Mouse (Mus musculus) hindbrain, embryonic 15.5 days (tissue): Measurements from ENCODE around the gene Pdcd1. TPM values are rescaled to one million over a fixed set of nuclear protein-coding genes. Genes with fewer than 3 reads are reported as not detected.
"Not testable (repeated sequence)": the region's sequence is repeated elsewhere in the genome, so short reads cannot be mapped to it uniquely, and the experiment has no call there.

ENCODE experiments used
- ATAC-seq: fragments of 200-750 bp; cut with Nextera tagmentation; 2 replicates; pipeline ENCODE4 v1.8.0; 2017; ENCODE audit warnings: low read depth, moderate number of reproducible peaks, moderate TSS enrichment; ENCODE audit not compliant: low FRiP score
- H3K27ac ChIP-seq: fragments of 300-500 bp; sonication (generic); replicated peaks from 2 replicates; pipeline ENCODE4 v1.5.1; 2015; ENCODE audit warnings: mild to moderate bottlenecking, inconsistent platforms
- H3K27me3 ChIP-seq: fragments of 300-500 bp; sonication (generic); 2 replicates; pipeline ENCODE4 v1.6.1; 2015; ENCODE audit warnings: control low read depth, inconsistent platforms
- H3K36me3 ChIP-seq: fragments of 300-500 bp; sonication (generic); 2 replicates; pipeline ENCODE4 v1.6.1; 2015; ENCODE audit warnings: control low read depth, inconsistent platforms
- H3K4me1 ChIP-seq: fragments of 300-500 bp; sonication (generic); replicated peaks from 2 replicates; pipeline ENCODE4 v1.6.1; 2015; ENCODE audit warnings: control low read depth, inconsistent platforms
- H3K4me2 ChIP-seq: fragments of 300-500 bp; sonication (generic); 2 replicates; pipeline ENCODE4 v1.6.1; 2015; ENCODE audit warnings: moderate library complexity, mild to moderate bottlenecking, inconsistent platforms
- H3K4me3 ChIP-seq: fragments of 300-500 bp; sonication (generic); 2 replicates; pipeline ENCODE4 v1.5.1; 2015; ENCODE audit warnings: mild to moderate bottlenecking, inconsistent platforms
- H3K9ac ChIP-seq: fragments of 300-500 bp; sonication (generic); 2 replicates; pipeline ENCODE4 v1.6.1; 2015; ENCODE audit warnings: inconsistent platforms
- H3K9me3 ChIP-seq: fragments of 300-500 bp; sonication (generic); 2 replicates; pipeline ENCODE4 v1.6.1; 2016; ENCODE audit warnings: control low read depth, inconsistent platforms
- WGBS: fragments of 180-500 bp; shearing (Covaris S2); methylation state at CpG from one replicate; pipeline ENCODE4 v1.1.7; 2015; 5-methylcytosine and 5-hydroxymethylcytosine counted together
- polyA plus RNA-seq: library from polyadenylated mRNA; unstranded; fragments of >200 nt; fragmentation: Nextera tagmentation; extraction: Ambion mirVana; gene quantifications from 2 replicates; pipeline ENCODE4 v1.2.1, GENCODE M21; 2015

Gene Pdcd1
- 0.10 TPM in 1 of 2 replicates, not detected in the other for polyA plus RNA-seq

DNA sequence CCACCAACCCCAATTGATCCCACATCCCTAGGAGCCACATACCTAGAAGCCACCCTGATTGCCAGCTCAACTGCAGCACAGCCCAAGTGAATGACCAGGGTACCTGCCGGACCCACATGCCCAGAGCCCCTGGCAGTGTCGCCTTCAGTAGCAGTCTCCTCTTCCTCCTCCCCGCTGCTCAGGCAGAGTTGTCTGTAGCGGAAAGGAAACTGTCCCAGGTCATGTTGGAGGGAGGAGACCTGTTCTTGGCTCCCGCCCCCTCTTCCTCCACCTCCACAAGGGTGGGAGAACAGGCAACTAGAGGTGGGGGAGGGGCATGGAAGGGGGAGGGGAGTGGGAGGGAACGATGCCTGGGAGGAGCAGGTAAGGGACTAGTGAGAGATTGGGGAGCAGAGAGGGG is at the start of gene Pdcd1:
Pdcd1 (minus strand) TSS at position 181 of the 400 bp plus-strand sequence.
- Histone ChIP-seq H3K4me1 (no peaks in the 10 kb centered on the region), H3K27ac (no peak within 1 kb of the TSS), H3K4me3 (no peak within 1 kb of the TSS), H3K27me3 (no peaks in the 10 kb centered on the region), H3K9me3 (no peaks in the 10 kb centered on the region), H3K9ac (no peak within 1 kb of the TSS), H3K36me3 (no peaks in the 10 kb centered on the region), H3K4me2 (no peak within 1 kb of the TSS)
- 74% methylated on average over 6 of the region's 6 CpGs for WGBS
- ATAC-seq: no peak

DNA sequence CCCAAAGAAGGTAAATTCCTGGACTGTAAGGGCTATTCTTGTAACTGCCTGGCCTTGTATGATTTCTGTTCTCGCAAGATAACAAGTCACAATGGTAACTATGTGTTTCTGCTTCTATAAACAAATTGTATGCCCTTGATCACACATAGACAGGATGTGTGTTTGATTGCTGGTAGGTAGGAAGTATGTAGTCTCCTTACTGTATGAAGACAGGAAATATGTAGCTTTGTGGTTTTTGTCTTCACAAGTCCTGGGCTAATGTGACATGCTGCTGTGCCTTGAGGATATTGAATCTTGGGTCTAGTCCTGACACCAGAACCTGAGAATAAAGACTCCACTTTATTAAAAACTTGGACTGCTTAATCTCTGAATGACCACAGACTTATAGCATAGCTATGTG is 39.4 kb upstream of the Pdcd1 start:
- Histone ChIP-seq H3K4me2 (no peak overlapping the region), H3K4me3 (no peak overlapping the region), H3K9me3 (no peaks in the 10 kb centered on the region), H3K27ac (no peak overlapping the region), H3K27me3 (no peaks in the 10 kb centered on the region), H3K36me3 (no peaks in the 10 kb centered on the region), H3K9ac (no peak overlapping the region), H3K4me1 (no peaks in the 10 kb centered on the region)
- no peak for ATAC-seq
- 95% methylated on average over 1 of the region's 1 CpGs for WGBS

DNA sequence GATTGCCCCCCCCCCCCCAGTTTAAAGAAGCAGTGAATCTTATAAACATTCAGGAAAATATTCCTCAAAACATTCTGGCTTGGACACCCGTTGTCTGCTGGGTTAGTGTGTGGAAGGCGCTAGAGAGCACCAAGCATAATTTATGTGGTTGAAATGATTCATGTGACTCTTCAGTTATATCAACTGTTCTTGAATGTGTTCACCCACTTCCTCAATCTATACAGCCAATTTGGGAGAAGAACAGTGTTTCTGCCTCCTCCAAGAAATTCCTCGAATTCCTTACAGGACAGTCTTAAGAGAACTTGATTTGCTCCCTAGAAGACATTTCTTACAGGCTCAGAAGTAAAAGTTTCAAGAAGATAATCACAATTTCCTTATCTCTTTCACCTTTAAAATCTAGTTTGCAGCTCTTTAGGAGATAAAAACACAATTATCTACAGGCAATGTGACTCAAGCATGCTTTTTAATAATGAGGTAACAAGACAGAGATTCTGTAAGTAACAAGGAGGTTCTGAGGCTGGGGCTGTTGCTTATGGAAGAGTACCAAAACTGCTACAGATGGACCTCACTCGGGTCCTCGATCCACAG is 34.1 kb upstream of the Pdcd1 start:
- 94% methylated on average over 5 of the region's 5 CpGs for WGBS

DNA sequence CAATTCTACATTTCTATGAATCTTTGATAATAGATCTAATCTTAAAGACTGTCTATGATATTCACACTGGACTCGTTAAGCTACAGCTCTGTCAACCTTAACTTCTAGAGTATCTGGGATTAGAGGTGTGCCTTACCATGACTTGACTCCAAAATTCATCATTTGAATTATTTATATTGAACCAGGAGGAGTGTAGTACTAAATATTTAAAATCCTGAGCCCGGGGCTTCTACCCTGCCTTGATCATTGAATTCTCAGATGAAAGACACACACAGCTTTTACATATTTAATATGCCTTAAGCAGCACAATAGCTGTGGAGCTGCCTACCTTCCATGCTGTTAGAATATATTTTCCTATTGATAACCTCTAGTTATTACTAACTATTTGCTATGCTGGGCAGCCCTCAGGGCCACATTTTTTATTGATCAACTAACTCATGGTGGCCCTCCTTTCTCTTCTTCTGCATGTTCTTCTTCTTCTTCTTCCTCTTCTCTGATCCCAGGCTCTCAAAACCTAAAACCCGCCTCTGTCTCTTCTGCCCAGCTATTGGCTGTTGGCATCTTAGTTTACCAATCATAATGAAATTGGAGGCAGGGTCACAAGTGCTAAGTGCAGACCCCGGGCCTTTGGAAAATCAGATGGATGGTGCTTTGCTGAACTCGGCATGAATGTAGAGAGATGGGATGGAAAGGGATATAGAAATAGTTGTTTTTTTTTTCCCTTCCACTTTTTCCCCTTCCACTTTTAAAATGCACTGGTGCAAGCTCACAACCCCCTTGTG is 33.2 kb upstream of the Pdcd1 start:
- H3K27me3 ChIP-seq: no peaks in the 10 kb centered on the region
- H3K4me1 ChIP-seq: no peaks in the 10 kb centered on the region
- no peaks in the 10 kb centered on the region for H3K36me3 ChIP-seq
- H3K4me2 ChIP-seq: no peak overlapping the region
- 82% methylated on average over 5 of the region's 5 CpGs for WGBS
- H3K9ac ChIP-seq: no peak overlapping the region
- H3K27ac ChIP-seq: no peak overlapping the region
- ATAC-seq: no peak
- no peaks in the 10 kb centered on the region for H3K9me3 ChIP-seq
- no peak overlapping the region for H3K4me3 ChIP-seq

More for the DNA sequence above, 34.1 kb upstream of the Pdcd1 start:
- no peak for ATAC-seq
- H3K9me3 ChIP-seq: no peaks in the 10 kb centered on the region
- no peaks in the 10 kb centered on the region for H3K27me3 ChIP-seq
- H3K27ac ChIP-seq: no peak overlapping the region
- H3K9ac ChIP-seq: no peak overlapping the region
- H3K36me3 ChIP-seq: no peaks in the 10 kb centered on the region
- no peak overlapping the region for H3K4me3 ChIP-seq
- H3K4me1 ChIP-seq: no peaks in the 10 kb centered on the region
- no peak overlapping the region for H3K4me2 ChIP-seq

DNA sequence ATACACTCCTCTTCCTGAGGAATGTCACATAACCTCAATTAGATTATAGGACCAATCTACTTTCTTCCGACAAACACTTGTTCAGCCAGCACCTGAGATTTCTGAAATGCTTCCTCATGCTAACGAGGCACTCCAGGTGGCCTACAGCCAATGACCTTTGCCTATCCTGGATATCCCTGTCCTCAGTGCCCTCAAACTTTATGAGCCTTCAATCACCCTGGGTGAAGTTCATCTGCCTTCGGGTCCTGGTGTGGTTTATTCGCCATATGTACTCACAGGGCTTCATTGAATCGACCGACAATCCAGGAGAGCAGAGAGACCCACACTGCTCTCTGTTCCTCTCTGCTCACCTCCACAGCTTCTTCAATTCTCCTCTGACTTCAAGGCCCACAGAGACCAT is 29.4 kb upstream of the Pdcd1 start:
- WGBS: 85% methylated on average over 6 of the region's 6 CpGs
- H3K4me2 ChIP-seq: no peak overlapping the region
- no peak overlapping the region for H3K9ac ChIP-seq
- H3K27ac ChIP-seq: no peak overlapping the region
- no peaks in the 10 kb centered on the region for H3K36me3 ChIP-seq
- no peaks in the 10 kb centered on the region for H3K9me3 ChIP-seq
- H3K4me1 ChIP-seq: no peaks in the 10 kb centered on the region
- H3K4me3 ChIP-seq: no peak overlapping the region
- ATAC-seq: no peak
- no peaks in the 10 kb centered on the region for H3K27me3 ChIP-seq

GRCm38 (mm10) chr1:94081191-94081590 is 28.8 kb upstream of the Pdcd1 start:
- H3K27me3 ChIP-seq: no peaks in the 10 kb centered on the region
- no peak for ATAC-seq
- H3K9ac ChIP-seq: no peak overlapping the region
- peak overlapping the region; percentile 32 for H3K4me2 ChIP-seq
- no peaks in the 10 kb centered on the region for H3K9me3 ChIP-seq
- H3K4me1 ChIP-seq: no peaks in the 10 kb centered on the region
- H3K36me3 ChIP-seq: no peaks in the 10 kb centered on the region
- 65% methylated on average over 11 of the region's 11 CpGs for WGBS
- H3K27ac ChIP-seq: no peak overlapping the region
- H3K4me3 ChIP-seq: no peak overlapping the region

GRCm38 (mm10) chr1:94080718-94081117 is 28.4 kb upstream of the Pdcd1 start:
- Histone ChIP-seq H3K36me3 (no peaks in the 10 kb centered on the region), H3K27me3 (no peaks in the 10 kb centered on the region), H3K4me3 (no peak overlapping the region), H3K4me1 (no peaks in the 10 kb centered on the region), H3K9ac (no peak overlapping the region), H3K4me2 (peak overlapping the region; percentile 32), H3K27ac (no peak overlapping the region), H3K9me3 (no peaks in the 10 kb centered on the region)
- ATAC-seq: no peak
- 59% methylated on average over 15 of the region's 15 CpGs for WGBS

GRCm38 (mm10) chr1:94078835-94079440 is 26.6 kb upstream of the Pdcd1 start:
- H3K4me1 ChIP-seq: no peaks in the 10 kb centered on the region
- H3K36me3 ChIP-seq: no peaks in the 10 kb centered on the region
- no peak overlapping the region for H3K4me2 ChIP-seq
- H3K4me3 ChIP-seq: no peak overlapping the region
- no peak overlapping the region for H3K9ac ChIP-seq
- H3K27ac ChIP-seq: no peak overlapping the region
- WGBS: 4% methylated on average over 9 of the region's 9 CpGs
- peak; percentile 94 for ATAC-seq
- H3K9me3 ChIP-seq: no peaks in the 10 kb centered on the region
- H3K27me3 ChIP-seq: no peaks in the 10 kb centered on the region

DNA sequence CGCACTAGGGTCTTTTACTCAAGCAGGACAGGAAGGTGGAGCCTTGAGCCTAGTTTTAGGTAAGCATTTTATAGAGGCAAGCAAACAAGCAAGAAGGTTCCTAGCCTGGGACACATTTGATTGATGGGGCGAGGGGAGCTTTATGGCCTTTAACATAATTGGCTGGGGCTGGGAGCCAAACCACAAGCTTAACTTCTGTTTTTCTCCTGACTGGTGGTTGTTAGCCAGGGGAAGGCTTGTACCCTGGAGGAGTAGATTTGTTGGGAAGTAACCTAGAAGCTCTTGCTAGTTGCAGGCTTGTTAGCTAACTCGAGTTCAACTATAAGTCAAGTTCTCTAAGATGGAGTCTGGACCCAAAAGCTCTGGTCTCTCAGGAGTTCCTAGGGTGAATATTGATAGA is 26.0 kb upstream of the Pdcd1 start:
- no peak overlapping the region for H3K4me2 ChIP-seq
- no peaks in the 10 kb centered on the region for H3K9me3 ChIP-seq
- H3K36me3 ChIP-seq: no peaks in the 10 kb centered on the region
- no peaks in the 10 kb centered on the region for H3K27me3 ChIP-seq
- no peak for ATAC-seq
- H3K9ac ChIP-seq: no peak overlapping the region
- no peaks in the 10 kb centered on the region for H3K4me1 ChIP-seq
- WGBS: 79% methylated on average over 3 of the region's 3 CpGs
- H3K4me3 ChIP-seq: no peak overlapping the region
- no peak overlapping the region for H3K27ac ChIP-seq

DNA sequence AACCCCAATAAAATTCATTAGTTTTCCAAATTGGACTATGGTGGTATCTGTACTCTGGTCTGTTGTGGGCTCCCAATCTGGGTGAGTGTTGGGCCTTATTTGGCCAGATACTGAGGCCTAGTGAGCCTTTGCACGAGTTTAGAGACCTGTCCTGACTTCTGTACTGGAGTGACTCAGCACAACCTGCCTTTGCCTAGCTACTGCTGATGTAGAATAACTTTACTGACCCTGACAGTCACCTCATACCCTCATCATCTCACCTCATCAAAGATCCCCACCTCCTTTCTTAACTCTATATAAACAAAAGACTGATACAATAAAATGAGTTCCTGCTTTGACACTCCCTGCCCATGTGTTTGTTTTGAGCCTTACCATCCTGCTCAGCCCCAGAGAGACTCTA is 24.3 kb upstream of the Pdcd1 start:
- ATAC-seq: no peak
- H3K27ac ChIP-seq: no peak overlapping the region
- H3K4me1 ChIP-seq: no peaks in the 10 kb centered on the region
- no peak overlapping the region for H3K9ac ChIP-seq
- H3K9me3 ChIP-seq: no peaks in the 10 kb centered on the region
- 33% methylated on average over 1 of the region's 1 CpGs for WGBS
- no peak overlapping the region for H3K4me3 ChIP-seq
- no peaks in the 10 kb centered on the region for H3K36me3 ChIP-seq
- no peaks in the 10 kb centered on the region for H3K27me3 ChIP-seq
- H3K4me2 ChIP-seq: no peak overlapping the region

DNA sequence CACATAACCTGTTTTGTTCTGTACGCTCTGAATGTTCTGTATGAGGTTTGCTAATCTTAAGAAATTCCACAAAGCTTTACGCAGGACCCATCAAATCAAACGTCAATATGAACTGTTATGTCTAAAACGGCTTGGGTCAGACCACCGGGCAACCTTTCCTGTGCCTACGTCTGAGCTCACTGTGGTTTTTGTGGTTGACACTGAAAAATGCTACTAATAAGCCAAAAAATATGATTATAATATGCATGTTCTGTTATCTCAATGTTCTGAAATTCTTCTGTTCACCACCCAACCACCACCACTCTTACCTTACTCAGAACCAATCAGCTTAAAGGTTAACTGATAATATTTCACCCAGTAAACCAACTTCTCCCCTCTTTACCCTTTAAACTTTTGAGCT is 22.4 kb upstream of the Pdcd1 start:
- H3K4me3 ChIP-seq: no peak overlapping the region
- H3K4me1 ChIP-seq: no peaks in the 10 kb centered on the region
- no peaks in the 10 kb centered on the region for H3K27me3 ChIP-seq
- no peaks in the 10 kb centered on the region for H3K36me3 ChIP-seq
- ATAC-seq: no peak
- H3K27ac ChIP-seq: no peak overlapping the region
- no peak overlapping the region for H3K4me2 ChIP-seq
- no peaks in the 10 kb centered on the region for H3K9me3 ChIP-seq
- WGBS: 95% methylated on average over 6 of the region's 6 CpGs
- no peak overlapping the region for H3K9ac ChIP-seq

GRCm38 (mm10) chr1:94058281-94058680 is 5.9 kb upstream of the Pdcd1 start:
- not testable (repeated sequence) for H3K4me2 ChIP-seq, H3K36me3 ChIP-seq, ATAC-seq, H3K4me3 ChIP-seq, H3K9ac ChIP-seq, H3K4me1 ChIP-seq, H3K27ac ChIP-seq, H3K9me3 ChIP-seq, H3K27me3 ChIP-seq
- WGBS: 68% methylated on average over 1 of the region's 1 CpGs
